Mouse (Mus musculus) midbrain, embryonic 13.5 days (tissue): ENCODE measurements around the gene Tbxa2r. TPM values are rescaled to one million over a fixed set of nuclear protein-coding genes. Genes with fewer than 3 reads are reported as not detected.

Experiments used
- ATAC-seq: fragments of 200-750 bp; cut with Nextera tagmentation; 2 replicates; pipeline ENCODE4 v1.8.0; 2017; ENCODE audit warnings: mild to moderate bottlenecking, moderate TSS enrichment, moderate library complexity
- H3K27ac ChIP-seq: fragments of 300-500 bp; sonication (generic); 2 replicates; pipeline ENCODE4 v1.5.1; 2015; ENCODE audit warnings: inconsistent platforms, mild to moderate bottlenecking, moderate library complexity
- H3K27me3 ChIP-seq: fragments of 300-500 bp; sonication (generic); 2 replicates; pipeline ENCODE4 v1.6.1; 2015; ENCODE audit warnings: mild to moderate bottlenecking, inconsistent platforms
- H3K36me3 ChIP-seq: fragments of 300-500 bp; sonication (generic); 2 replicates; pipeline ENCODE4 v1.6.1; 2015; ENCODE audit warnings: mild to moderate bottlenecking, inconsistent platforms
- H3K4me1 ChIP-seq: fragments of 300-500 bp; sonication (generic); replicated peaks from 2 replicates; pipeline ENCODE4 v1.6.1; 2015; ENCODE audit warnings: inconsistent platforms
- H3K4me2 ChIP-seq: fragments of 300-500 bp; sonication (generic); replicated peaks from 2 replicates; pipeline ENCODE4 v1.6.1; 2015; ENCODE audit warnings: moderate library complexity, mild to moderate bottlenecking, inconsistent platforms
- H3K4me3 ChIP-seq: fragments of 300-500 bp; sonication (generic); replicated peaks from 2 replicates; pipeline ENCODE4 v1.5.1; 2015; ENCODE audit warnings: mild to moderate bottlenecking, inconsistent platforms
- H3K9ac ChIP-seq: fragments of 300-500 bp; sonication (generic); replicated peaks from 2 replicates; pipeline ENCODE4 v1.6.1; 2015; ENCODE audit warnings: mild to moderate bottlenecking, inconsistent platforms
- H3K9me3 ChIP-seq: fragments of 300-500 bp; sonication (generic); 2 replicates; pipeline ENCODE4 v1.6.1; 2016; ENCODE audit warnings: mild to moderate bottlenecking, inconsistent platforms
- WGBS: fragments of 180-500 bp; shearing (Covaris S2); methylation state at CpG from one replicate; pipeline ENCODE4 v1.1.7; 2015; 5-methylcytosine and 5-hydroxymethylcytosine counted together
- polyA plus RNA-seq: library from polyadenylated mRNA; unstranded; fragments of >200 nt; fragmentation: Nextera tagmentation; extraction: Ambion mirVana; gene quantifications from 2 replicates; pipeline ENCODE4 v1.2.1, GENCODE M21; 2015

Gene Tbxa2r
- polyA plus RNA-seq, 1 experiment from 2014 or later = 4.7 TPM

DNA sequence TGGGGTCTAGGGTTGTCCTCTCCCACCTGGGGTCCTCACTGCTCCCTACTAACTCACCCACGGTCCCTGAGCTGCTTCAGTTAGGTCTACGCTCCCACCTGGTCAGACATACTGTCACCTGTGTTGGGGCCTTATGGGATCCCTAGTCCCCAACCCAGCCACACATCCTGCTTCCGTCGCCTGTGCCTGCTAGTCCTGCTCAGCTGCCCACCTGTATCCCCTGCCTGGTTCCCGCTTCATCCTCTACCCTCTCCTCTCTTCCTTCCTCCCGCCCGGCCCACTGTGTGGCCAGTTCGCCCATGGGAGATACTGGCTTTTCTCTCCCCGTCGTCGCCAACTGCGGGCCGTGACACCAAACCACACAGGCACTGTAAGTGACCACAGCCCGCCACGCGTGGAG lies 12.9 kb upstream of the Tbxa2r start:
- Histone ChIP-seq H3K9me3 (no peaks in the 10 kb centered on the region), H3K27me3 (no peaks in the 10 kb centered on the region), H3K9ac (no peak overlapping the region), H3K4me3 (no peak overlapping the region), H3K4me2 (no peak overlapping the region), H3K4me1 (peaks cover 24% of the 10 kb centered on the region), H3K36me3 (peaks cover 81% of the 10 kb centered on the region), H3K27ac (no peak overlapping the region)
- ATAC-seq = no peak
- 94% methylated on average over 16 of the region's 16 CpGs for WGBS

DNA sequence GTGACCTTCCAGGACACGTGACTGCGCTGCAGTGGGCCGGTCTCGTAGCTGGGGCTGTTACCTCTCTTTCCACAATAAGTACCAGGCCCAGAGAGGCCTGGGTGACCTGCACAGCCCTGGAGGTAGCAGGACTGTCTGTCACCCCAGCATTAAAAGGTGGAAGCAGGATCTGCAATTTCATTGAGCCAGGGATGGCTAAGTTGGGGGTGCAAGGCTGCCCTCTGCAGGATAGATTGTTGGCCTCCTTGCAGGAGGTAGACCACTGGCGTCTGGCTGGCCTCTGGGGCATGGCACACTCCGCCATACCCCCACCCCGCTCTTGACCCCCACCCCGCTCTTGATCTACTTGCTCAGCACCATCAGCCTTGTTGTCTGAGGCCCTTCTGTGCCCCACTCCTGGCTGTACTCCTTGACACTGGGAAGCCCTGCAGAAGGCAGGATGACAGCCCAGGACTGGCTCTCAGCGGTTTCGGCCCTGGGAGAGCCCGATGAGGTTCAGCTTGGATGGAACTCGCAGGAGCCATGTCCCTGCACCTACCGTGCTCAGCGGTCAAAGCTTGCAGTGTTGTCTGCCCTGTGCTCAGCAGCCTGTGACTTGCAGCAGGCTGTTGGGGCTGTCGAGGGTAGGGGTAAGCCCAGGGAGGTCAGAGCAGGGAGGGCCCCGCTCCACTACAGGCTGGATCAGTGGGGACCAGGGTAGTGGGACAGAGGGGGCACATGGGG lies 12.0 kb upstream of the Tbxa2r start:
- 0 out of 2 replicates have a peak overlapping the region, but pooled peaks have one; percentile 17 for H3K4me2 ChIP-seq

DNA sequence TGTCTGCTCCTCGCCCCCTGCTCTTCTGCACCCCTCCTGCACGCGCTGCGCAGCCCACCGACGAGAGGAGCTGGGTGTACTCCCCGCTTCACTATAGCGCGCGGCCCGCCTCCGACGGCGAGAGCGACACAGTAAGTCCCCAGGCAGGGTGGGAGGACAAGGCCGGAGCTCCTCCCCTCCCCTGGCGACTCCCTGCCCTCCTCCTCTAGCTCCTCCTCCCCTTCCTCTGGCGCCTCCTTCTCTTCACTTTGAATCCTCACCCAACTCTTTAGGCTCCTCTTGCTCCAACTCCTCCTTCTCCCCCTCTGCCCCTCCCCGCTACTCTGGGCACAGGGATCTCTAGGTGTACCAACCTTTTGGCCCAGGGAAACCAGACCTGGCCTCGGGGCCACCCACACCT lies 11.3 kb upstream of the Tbxa2r start:
- H3K4me3 ChIP-seq = no peak overlapping the region
- H3K27ac ChIP-seq = no peak overlapping the region
- H3K9ac ChIP-seq = no peak overlapping the region; the same call in 1 of the 2 replicates
- no peak for ATAC-seq
- no peaks in the 10 kb centered on the region for H3K27me3 ChIP-seq
- H3K4me1 ChIP-seq = peaks cover 33% of the 10 kb centered on the region
- H3K9me3 ChIP-seq = no peaks in the 10 kb centered on the region
- peak overlapping the region; percentile 17; the same call in 1 of the 2 replicates for H3K4me2 ChIP-seq
- WGBS = 12% methylated on average over 20 of the region's 20 CpGs
- peaks cover 66% of the 10 kb centered on the region for H3K36me3 ChIP-seq

More for the DNA sequence above, 12.0 kb upstream of the Tbxa2r start:
- H3K27ac ChIP-seq = no peak overlapping the region
- no peaks in the 10 kb centered on the region for H3K9me3 ChIP-seq
- no peak overlapping the region for H3K4me3 ChIP-seq
- peaks cover 72% of the 10 kb centered on the region for H3K36me3 ChIP-seq
- peaks cover 25% of the 10 kb centered on the region for H3K4me1 ChIP-seq
- 42% methylated on average over 16 of the region's 16 CpGs for WGBS
- no peaks in the 10 kb centered on the region for H3K27me3 ChIP-seq
- no peak overlapping the region; the same call in 1 of the 2 replicates for H3K9ac ChIP-seq
- no peak for ATAC-seq

DNA sequence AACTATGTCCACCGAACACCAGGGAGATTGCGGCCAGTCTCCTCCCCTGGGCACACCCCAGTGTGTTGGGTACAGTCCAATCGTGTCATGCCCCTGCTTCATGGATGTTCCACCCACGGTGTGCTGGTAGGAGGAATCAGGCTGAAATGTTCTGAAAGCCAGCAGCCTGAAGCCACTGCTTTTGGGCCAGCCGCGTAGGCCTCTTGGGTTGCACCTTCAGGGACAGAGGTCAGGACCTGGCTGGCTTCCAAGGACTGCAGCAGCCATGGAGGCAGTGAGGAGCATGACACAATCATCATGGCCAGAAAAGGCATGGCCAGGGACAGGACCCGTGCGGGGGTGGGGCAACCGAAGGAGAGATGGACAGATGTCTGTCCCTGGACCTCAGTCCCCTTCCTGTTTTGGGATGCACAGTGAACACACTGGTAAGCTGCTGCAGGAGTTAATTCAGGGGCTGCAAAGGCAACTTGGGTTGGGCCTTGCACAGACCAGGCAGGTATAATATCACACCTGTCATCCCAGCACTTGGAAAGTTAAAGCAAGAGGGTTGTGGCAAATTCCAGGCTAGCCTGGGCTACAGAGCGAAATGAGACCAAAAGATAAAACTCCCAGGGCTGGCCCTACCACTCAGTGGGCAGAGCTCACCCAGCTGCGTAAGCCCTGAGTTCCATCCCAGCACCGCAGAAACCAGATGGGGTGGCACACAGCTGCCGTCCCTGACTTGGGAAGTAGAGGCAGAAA lies 9.8 kb upstream of the Tbxa2r start:
- Histone ChIP-seq H3K4me3 (0 out of 2 replicates have a peak overlapping the region, but pooled peaks have one; percentile 96), H3K27me3 (no peaks in the 10 kb centered on the region), H3K36me3 (peaks cover 66% of the 10 kb centered on the region), H3K27ac (no peak overlapping the region), H3K9me3 (no peaks in the 10 kb centered on the region), H3K4me1 (peaks cover 36% of the 10 kb centered on the region), H3K4me2 (peak overlapping the region; percentile 87), H3K9ac (peak overlapping the region; percentile 54; the same call in 1 of the 2 replicates)
- WGBS = 93% methylated on average over 13 of the region's 13 CpGs
- ATAC-seq = no peak

GRCm38 (mm10) chr10:81319330-81319699 lies 9.2 kb upstream of the Tbxa2r start:
- Histone ChIP-seq H3K27ac (peak overlapping the region; percentile 90), H3K9me3 (no peaks in the 10 kb centered on the region), H3K4me1 (peaks cover 36% of the 10 kb centered on the region), H3K27me3 (no peaks in the 10 kb centered on the region), H3K36me3 (peaks cover 66% of the 10 kb centered on the region), H3K4me2 (peak overlapping the region; percentile 87), H3K9ac (peak overlapping the region; percentile 54), H3K4me3 (peak overlapping the region; percentile 96)
- WGBS = 48% methylated on average over 8 of the region's 8 CpGs
- no peak for ATAC-seq

DNA sequence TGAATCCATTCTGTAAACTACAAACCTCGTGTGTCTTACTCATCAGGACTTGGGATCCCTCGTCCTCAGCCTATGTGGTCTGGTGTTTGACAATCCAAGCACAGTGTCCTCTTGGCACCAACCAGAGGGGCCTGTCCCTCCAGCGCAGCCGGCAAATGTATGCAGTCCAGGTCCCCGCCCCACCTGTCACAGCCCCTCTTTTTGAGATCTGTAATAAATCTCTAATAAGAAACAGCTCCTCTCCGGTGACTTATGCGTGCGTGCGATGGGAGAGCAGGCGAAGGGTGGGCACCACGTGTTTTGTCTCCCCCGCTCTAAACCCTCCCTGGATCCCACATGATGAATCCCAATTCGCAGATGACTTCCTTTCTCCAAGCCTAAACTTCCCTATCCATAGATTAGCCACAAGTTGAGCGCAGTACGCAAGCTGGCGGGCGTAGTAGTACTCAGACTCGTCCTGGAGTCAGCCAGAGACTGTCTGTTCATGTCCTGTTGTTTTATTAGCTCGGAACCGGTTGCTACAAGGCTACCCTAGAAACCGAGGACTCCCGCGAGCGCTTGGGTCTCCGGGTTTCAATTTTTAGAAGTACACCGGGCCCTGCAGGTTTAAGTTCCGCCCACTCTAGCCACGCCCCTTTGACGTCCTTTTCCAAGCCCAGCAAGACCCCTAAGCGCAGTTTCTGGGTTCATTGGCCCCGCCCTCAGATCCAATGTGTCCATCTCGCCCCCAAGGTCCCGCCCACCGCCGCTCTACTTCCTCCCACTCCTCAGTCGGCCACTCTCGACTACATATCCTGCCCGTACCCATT lies 8.6 kb upstream of the Tbxa2r start:
- H3K4me3 ChIP-seq = peak overlapping the region; percentile 96
- 2% methylated on average over 38 of the region's 38 CpGs for WGBS
- peak overlapping the region; percentile 87 for H3K4me2 ChIP-seq
- H3K4me1 ChIP-seq = peaks cover 36% of the 10 kb centered on the region
- no peaks in the 10 kb centered on the region for H3K9me3 ChIP-seq
- peak overlapping the region; percentile 54 for H3K9ac ChIP-seq
- H3K27ac ChIP-seq = peak overlapping the region; percentile 90
- H3K27me3 ChIP-seq = no peaks in the 10 kb centered on the region
- peaks cover 66% of the 10 kb centered on the region for H3K36me3 ChIP-seq
- ATAC-seq = peak; percentile 53

- H3K9ac ChIP-seq = peak within 1 kb of the TSS; percentile 92
- H3K36me3 ChIP-seq = peaks cover 66% of the 10 kb centered on the region
- WGBS = under 1% methylated on average over 68 of the region's 68 CpGs
- H3K27me3 ChIP-seq = no peaks in the 10 kb centered on the region
- peaks cover 36% of the 10 kb centered on the region for H3K4me1 ChIP-seq
- peak within 1 kb of the TSS; percentile 96 for H3K4me3 ChIP-seq
- no peaks in the 10 kb centered on the region for H3K9me3 ChIP-seq
- H3K27ac ChIP-seq = peak within 1 kb of the TSS; percentile 90
- peak; percentile 93 for ATAC-seq
- peak within 1 kb of the TSS; percentile 87 for H3K4me2 ChIP-seq
These were observed 7.8 kb upstream of the Tbxa2r start, which contains the start of gene Cactin for GRCm38 (mm10) chr10:81320550-81321347. TSS of gene Cactin (plus strand) at chr10:81321103.

DNA sequence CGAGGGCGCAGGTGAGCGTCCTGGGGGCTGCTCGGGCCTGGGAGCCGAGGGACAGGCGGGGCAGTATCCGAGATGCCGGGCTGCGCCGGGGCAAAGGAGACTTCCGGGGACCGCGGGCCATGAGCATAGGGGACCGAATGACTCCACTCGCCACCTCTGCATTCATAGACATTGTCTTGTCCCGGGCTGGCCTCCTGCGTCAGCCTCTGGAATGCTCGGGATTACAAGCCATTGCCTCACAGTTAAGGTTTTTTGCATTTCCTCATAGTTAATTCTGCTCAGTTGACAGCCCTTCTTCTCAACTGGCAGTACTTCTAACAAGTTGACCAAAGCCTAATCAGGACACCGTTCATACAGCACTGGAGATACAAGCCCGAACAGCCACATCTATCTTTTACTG lies 7.1 kb upstream of the Tbxa2r start:
- Histone ChIP-seq H3K27ac (peak overlapping the region; percentile 90), H3K27me3 (no peaks in the 10 kb centered on the region), H3K9me3 (no peaks in the 10 kb centered on the region), H3K4me3 (peak overlapping the region; percentile 96), H3K36me3 (peaks cover 66% of the 10 kb centered on the region), H3K9ac (peak overlapping the region; percentile 92), H3K4me2 (peak overlapping the region; percentile 87), H3K4me1 (peaks cover 33% of the 10 kb centered on the region)
- ATAC-seq = peak; percentile 7
- WGBS = 3% methylated on average over 20 of the region's 20 CpGs

DNA sequence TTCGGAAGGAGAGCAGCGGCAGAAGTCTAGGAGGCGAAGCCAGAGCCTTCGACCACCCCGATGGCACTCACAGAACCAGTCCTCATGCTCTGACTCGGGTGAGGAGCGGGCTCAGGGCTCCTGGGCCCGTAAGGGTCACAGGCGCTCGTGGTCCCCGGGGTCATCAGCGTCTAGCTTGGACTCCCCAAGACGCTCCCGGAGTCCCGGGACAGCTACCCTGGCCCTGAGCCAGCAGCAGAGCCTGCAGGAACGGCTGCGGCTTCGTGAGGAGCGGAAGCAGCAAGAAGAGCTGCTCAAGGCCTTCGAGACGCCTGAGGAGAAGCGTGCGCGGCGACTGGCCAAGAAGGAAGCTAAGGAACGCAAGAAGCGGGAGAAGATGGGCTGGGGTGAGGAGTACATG lies 6.1 kb upstream of the Tbxa2r start:
- Histone ChIP-seq H3K4me3 (peak overlapping the region; percentile 96; the same call in 1 of the 2 replicates), H3K9me3 (no peaks in the 10 kb centered on the region), H3K4me1 (peaks cover 25% of the 10 kb centered on the region), H3K27me3 (no peaks in the 10 kb centered on the region), H3K4me2 (peak overlapping the region; percentile 87; the same call in 1 of the 2 replicates), H3K27ac (no peak overlapping the region), H3K36me3 (peaks cover 66% of the 10 kb centered on the region), H3K9ac (no peak overlapping the region; the same call in 1 of the 2 replicates)
- no peak for ATAC-seq
- WGBS = 94% methylated on average over 27 of the region's 27 CpGs

GRCm38 (mm10) chr10:81323141-81323775 lies 5.3 kb upstream of the Tbxa2r start:
- peaks cover 66% of the 10 kb centered on the region for H3K36me3 ChIP-seq

More at GRCm38 (mm10) chr10:81323141-81323775, 5.3 kb upstream of the Tbxa2r start:
- no peaks in the 10 kb centered on the region for H3K27me3 ChIP-seq
- H3K9ac ChIP-seq = no peak overlapping the region
- no peak overlapping the region for H3K4me2 ChIP-seq
- no peak overlapping the region for H3K27ac ChIP-seq
- no peak overlapping the region for H3K4me3 ChIP-seq
- H3K9me3 ChIP-seq = no peaks in the 10 kb centered on the region
- peaks cover 25% of the 10 kb centered on the region for H3K4me1 ChIP-seq
- 94% methylated on average over 23 of the region's 23 CpGs for WGBS
- ATAC-seq = no peak
